Mouse (Mus musculus): Measurements from ENCODE around the gene Ccdc124.

Ccdc124 gene

DNA sequence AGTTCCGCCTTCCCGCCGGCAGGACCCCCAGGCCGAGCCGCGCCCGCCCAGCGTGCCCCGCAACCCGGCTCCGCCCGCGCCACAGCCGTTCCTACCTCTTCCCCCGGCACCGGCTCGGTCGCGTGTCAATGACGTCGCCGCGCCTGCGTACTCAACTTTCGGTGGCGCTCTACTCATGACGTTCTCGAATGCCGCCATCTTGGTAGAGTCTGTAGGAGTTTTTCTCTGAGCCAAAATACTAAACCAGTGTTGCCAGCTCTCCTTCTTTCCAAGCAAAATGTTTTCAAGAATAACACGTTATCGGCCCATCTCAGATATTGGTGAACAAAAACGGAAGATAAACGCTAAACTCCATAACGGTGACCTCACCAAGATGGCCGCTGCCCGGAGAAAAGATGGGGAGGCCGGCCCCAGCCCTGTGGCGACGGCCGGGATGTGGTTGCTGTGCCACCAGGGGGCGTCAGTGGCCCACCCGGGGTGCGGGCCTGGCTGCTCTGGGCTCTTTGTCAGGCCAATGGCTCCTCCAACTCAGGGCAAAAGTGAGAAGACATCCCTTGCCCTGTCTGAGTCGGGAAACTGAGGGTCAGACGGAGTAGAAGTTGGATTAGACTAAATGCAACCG is at the start of gene Ccdc124:
Gene Ccdc124 (minus strand): TSS at position 572 of the 622 bp plus-strand sequence.
- peak; percentile 91 for DNase-seq (ENCODE audit: low read depth)

DNA sequence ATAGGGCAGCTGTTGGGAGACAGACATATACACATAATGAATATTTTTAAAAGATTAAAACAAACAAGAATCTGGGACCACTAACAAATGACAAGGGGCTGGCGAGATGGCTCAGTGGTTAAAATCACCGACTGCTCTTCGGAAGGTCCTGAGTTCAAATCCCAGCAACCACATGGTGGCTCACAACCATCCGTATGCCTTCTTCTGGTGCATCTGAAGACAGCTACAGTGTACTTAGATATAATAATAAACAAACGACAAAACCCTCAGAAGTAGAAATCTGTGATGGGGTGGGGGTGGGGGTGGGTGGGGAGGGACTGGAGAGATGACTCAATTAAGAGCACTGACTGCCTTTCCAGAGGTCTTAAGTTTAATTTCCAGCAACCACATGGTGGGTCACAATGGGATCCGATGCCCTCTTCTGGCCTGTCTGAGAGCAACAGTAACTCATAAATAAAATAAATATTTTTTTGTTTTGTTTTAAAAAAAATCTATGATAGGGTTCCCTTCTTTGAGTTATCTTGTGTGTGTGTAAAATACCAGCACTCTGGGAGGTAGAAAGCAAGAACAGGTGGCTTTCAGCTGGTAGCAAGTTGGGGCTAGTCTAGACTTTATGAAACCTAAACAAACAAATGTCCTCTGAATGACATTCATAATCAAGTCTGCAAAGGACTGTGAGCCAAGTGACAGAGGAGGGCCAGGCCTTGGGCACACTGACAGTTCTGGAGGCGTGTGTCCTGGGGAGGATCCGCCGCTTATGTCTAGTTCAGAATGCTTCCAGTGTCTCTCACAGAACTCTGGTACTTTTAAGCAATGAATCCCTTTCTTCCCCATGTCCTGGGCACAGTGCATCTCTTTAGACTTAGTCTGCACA is 46.6 kb upstream of the Ccdc124 start:
- DNase-seq (ENCODE audit: low read depth), result no peak

GRCm38 (mm10) chr8:70914704-70915103 is 41.0 kb upstream of the Ccdc124 start:
- DNase-seq (ENCODE audit: low read depth), result no peak

DNA sequence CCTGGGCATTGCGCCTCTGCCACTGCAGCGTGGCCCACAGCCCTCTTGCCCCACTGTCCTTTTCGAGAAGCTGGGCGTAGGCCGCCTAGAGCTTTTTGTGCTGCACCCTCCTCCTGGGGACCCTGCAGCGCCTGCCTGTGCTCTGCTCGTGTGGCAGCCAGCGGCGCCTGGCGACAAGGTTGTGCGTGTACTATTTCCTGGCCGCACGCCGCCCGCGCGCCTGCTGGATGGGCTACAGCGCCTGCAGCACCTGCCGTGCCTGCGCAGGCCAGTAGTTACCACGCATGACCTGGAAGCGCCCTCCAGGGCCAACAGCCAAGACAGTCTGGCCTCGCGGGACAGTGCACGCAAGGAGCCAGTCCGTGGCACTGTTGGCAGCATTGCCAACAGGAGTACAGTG is 39.8 kb upstream of the Ccdc124 start:
- no peak for DNase-seq (ENCODE audit: low read depth)

DNA sequence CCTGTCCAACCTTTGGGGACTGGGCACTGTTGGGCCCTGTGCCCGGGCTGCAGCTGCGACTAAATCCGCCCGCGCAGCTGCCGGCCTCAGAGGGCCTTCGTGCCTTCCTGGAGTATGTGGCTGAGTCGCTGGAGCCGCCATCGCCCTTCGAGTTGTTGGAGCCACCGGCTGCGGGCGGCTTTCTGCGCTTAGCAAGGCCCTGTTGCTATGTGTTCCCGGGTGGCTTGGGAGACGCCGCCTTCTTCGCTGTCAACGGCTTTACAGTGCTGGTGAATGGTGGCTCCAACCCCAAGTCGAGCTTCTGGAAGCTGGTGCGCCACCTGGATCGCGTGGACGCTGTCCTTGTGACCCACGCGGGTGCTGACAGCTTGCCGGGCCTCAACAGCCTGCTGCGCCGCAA is 39.2 kb upstream of the Ccdc124 start:
- no peak for DNase-seq (ENCODE audit: low read depth)

GRCm38 (mm10) chr8:70911596-70911995 is 37.9 kb upstream of the Ccdc124 start:
- no peak for DNase-seq (ENCODE audit: low read depth)

- DNase-seq (ENCODE audit: low read depth), result no peak
Observed at GRCm38 (mm10) chr8:70907518-70907917, 33.8 kb upstream of the Ccdc124 start.

- DNase-seq (ENCODE audit: low read depth), result no peak
Observed at GRCm38 (mm10) chr8:70905831-70906736, 32.3 kb upstream of the Ccdc124 start, which contains the start of gene Map1s. Gene Map1s, plus strand, starts transcription at chr8:70905932.

GRCm38 (mm10) chr8:70905463-70905830 is 31.7 kb upstream of the Ccdc124 start:
- no peak for DNase-seq (ENCODE audit: low read depth)

DNA sequence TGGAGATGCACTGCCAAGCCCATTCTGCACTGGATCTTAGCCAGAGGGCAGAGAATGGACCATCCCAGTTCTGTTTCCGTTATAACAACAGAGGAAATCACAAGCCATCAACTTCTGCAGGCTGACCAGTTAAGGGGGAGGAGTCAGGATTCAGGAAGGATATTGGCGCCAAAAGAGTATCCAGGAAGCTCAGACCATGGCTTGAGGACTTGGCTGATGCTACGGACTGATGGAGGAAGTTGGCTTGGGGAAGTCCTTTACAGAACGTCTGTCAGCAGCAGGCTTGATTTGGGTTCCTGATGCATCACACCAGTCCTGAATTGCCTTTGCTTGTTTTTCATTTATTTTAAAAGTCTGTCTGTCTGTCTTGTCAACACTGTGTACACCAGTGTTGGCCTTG is 30.8 kb upstream of the Ccdc124 start:
- no peak for DNase-seq (ENCODE audit: low read depth)

DNA sequence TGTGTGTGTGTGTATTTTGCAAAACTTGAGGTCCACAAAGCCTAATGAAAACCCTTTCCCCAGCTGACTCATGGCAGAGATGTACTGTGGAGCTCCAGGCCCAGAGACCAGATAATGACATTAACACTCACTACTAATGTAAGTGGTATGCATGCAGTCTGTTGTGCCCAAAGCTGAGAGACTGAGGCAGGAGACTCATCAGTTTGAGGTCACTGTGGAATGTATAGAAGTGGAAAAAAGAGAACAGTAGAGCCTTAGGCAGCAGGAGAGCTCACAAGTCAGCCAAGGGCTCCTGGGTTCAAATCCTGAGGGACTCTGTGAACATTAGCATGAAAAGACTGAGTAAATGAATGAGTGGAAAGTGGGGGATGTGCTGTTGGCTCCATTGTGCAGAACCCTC is 29.8 kb upstream of the Ccdc124 start:
- no peak for DNase-seq (ENCODE audit: low read depth)

DNA sequence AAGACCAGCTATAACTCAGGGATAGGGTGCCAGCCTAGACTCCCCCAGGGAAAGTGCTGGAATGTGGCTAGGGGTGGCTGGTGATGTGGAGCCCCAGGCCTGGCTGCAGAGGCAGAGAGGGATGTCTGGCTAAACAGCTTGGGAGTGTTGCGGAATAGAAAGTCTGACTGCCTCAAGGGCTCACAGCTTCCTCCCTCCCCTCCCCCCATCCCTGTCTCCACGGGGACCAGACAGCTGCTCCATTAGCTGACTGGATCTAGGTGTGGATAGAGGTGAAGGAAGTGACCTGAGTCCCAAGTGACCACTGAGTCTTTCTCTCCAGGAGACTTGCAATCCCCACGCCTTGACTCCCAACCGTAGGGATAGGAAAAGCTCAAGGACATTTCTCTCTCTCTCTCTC is 29.4 kb upstream of the Ccdc124 start:
- no peak for DNase-seq (ENCODE audit: low read depth)

DNA sequence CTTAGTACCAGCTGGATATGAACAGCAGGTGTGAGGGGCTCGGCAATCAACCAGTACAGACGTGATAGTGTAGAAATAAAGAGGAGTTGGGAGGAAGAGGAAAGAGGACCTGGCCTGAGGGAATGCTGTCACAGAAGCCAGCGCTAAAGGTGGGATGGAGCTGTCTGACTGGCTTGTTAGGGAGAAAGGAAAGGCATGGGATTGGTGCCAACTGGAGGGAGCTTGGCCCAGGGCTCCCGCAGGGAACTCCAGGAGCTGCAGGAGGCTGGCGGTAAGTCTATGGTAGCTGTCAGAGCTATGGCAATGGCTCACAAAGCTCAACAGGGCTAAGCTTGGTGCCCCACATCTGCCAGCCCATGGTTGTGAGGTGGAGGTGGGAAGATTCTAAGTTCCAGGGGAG is 28.5 kb upstream of the Ccdc124 start:
- DNase-seq (ENCODE audit: low read depth), result no peak

GRCm38 (mm10) chr8:70900872-70901387 is 27.2 kb upstream of the Ccdc124 start:
- no peak for DNase-seq (ENCODE audit: low read depth)

DNA sequence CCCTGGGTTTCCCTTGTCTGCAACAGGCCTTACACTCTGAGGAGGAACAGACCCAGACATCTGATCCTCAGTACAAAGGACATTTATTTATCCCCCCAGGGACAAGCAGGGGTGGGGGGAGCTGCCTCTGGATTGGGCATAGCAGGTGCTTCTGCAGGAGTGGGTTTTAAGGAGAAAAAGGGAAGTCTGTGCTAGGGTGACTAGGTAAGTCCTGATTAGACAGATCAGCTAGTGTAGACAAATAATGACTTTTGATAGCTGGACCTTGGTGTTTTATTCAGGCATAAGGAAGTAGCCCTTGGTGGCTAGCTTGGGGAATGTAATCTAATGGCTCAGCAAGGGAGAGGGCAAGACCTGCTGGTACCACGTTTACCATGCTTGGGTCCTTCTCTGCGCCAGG is 25.5 kb upstream of the Ccdc124 start:
- DNase-seq (ENCODE audit: low read depth), result no peak

DNA sequence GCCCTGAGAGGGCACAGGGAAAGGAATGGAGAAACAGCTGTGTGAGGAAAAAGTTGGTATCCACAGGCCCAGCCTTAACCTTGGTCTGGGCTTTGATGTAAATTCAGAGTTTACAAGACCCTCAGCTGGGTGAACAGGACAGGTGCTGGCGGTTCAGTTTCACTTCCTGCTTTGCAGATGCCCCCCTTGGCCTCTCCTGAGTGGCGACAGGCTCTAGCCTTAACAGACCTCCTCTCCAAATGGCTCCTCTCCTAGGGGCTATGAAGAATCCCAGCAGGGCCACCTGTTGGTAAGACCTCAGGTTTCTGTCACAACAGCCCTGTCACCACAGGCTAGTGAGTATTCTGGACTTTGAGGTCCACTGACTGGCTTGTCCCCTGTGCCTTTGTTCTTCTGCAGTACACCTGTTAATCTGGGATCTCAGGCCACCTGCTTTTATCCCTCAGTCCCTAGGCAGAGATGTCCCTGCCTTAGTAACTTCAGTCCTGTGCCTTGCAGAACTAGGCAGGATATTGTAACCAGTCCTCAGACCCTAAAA is 25.0 kb upstream of the Ccdc124 start:
- DNase-seq (ENCODE audit: low read depth), result no peak

- peak; percentile 75 for DNase-seq (ENCODE audit: low read depth)
Observed at GRCm38 (mm10) chr8:70897681-70898413, 24.1 kb upstream of the Ccdc124 start.

- peak; percentile 97 for DNase-seq (ENCODE audit: low read depth)
Observed at GRCm38 (mm10) chr8:70897021-70897680, 23.4 kb upstream of the Ccdc124 start, which contains the start of gene Rpl18a. Gene Rpl18a, minus strand, starts transcription at chr8:70897412.

GRCm38 (mm10) chr8:70896316-70897020 is 22.7 kb upstream of the Ccdc124 start:
- no peak for DNase-seq (ENCODE audit: low read depth)

All from c-Kit-positive CD71-positive TER-119-negative erythroid progenitor cells, embryonic 14.5 days (primary cell).